18 mouse cellular contexts compared by ENCODE assay signal in genomic region chr2:77323739-77324138, GRCm38 (mm10). TPM values are rescaled to one million over a fixed set of nuclear protein-coding genes. Genes with fewer than 3 reads are reported as not detected.
DNase-seq lines count a peak whose midpoint lies in the region; ATAC-seq and TF ChIP-seq lines count a peak whose summit lies in the region.
"Had no signal": no experiment of that assay in that cellular context is flagged by ENCODE, and none has a peak within 500 bp of the region (broad histone marks: within the 10 kb centered on the region; RNA-seq: fewer than 3 reads in every experiment).

No protein-coding gene starts in this region.

- no peak for TF ChIP-seq CTCF in kidney, adult 2 months (conservative IDR thresholded peaks at IDR 0.05; ENCODE audit: insufficient read depth, insufficient read length, low read depth, low read length)
- no peak for TF ChIP-seq CTCF in layer of hippocampus, adult 2 months (conservative IDR thresholded peaks at IDR 0.05)

- H3K9me3 ChIP-seq in embryonic facial prominence, embryonic 13.5 days: peaks cover 4% of the 10 kb centered on the region; the same call in 1 of the 2 replicates
- H3K9me3 ChIP-seq in limb, embryonic 14.5 days (ENCODE audit: control insufficient read depth, low read length): no peaks in the 10 kb centered on the region
- H3K9me3 ChIP-seq: embryonic facial prominence, embryonic 12.5 days; forebrain, embryonic 13.5 days; liver, embryonic 12.5 days; neural tube, embryonic 15.5 days had no signal

- H3K36me3 ChIP-seq in kidney, adult 2 months (ENCODE audit: control insufficient read depth, insufficient read depth, low read length): no peaks in the 10 kb centered on the region
- H3K36me3 ChIP-seq in embryonic facial prominence, embryonic 13.5 days: no peaks in the 10 kb centered on the region
- H3K36me3 ChIP-seq in limb, embryonic 14.5 days (ENCODE audit: control insufficient read depth, insufficient read depth, low read length): no peaks in the 10 kb centered on the region
- H3K36me3 ChIP-seq: embryonic facial prominence, embryonic 12.5 days; liver, embryonic 12.5 days; neural tube, embryonic 15.5 days had no signal

- H3K4me3 ChIP-seq in kidney, adult 2 months (ENCODE audit: insufficient read depth, low read depth, low read length): no peak overlapping the region
- H3K4me3 ChIP-seq in embryonic facial prominence, embryonic 13.5 days: no peak overlapping the region
- no peak overlapping the region for H3K4me3 ChIP-seq in limb, embryonic 14.5 days (replicated peaks; ENCODE audit: low read length)
- H3K4me3 ChIP-seq in layer of hippocampus, adult 2 months: no peak overlapping the region
- H3K4me3 ChIP-seq: embryonic facial prominence, embryonic 12.5 days; forebrain, embryonic 13.5 days; liver, embryonic 12.5 days; neural tube, embryonic 15.5 days had no signal

- DNase-seq in kidney, adult 2 months: no peak
- DNase-seq in kidney, postnatal 14 days: no peak
- peak; percentile 69 for DNase-seq in embryo, embryonic 10 days (ENCODE audit: low spot score)
- peak; percentile 42 for DNase-seq in limb, embryonic 14.5 days (ENCODE audit: low spot score)
- DNase-seq in layer of hippocampus, adult 2 months (ENCODE audit: low spot score in 2 of 2): no peak
- DNase-seq: adrenal gland, adult 8-10 months; cerebellum, adult 2 months; gastrocnemius, postnatal 36 days; retina, postnatal 1 day; thymus, adult 2 months had no signal

- H3K27ac ChIP-seq in kidney, adult 2 months (ENCODE audit: insufficient read depth, low read depth, low read length): peak overlapping the region; percentile 73
- peak overlapping the region; percentile 48; the same call in 1 of the 2 replicates for H3K27ac ChIP-seq in embryonic facial prominence, embryonic 13.5 days
- no peak overlapping the region; the same call in 1 of the 2 replicates for H3K27ac ChIP-seq in limb, embryonic 14.5 days (replicated peaks; ENCODE audit: low read depth, low read length)
- H3K27ac ChIP-seq in layer of hippocampus, adult 2 months: no peak overlapping the region; the same call in 1 of the 2 replicates
- H3K27ac ChIP-seq: embryonic facial prominence, embryonic 12.5 days; forebrain, embryonic 13.5 days; liver, embryonic 12.5 days; neural tube, embryonic 15.5 days had no signal

- H3K27me3 ChIP-seq in kidney, adult 2 months (replicated peaks; ENCODE audit: control insufficient read depth, insufficient read depth, low read length): no peaks in the 10 kb centered on the region
- no peaks in the 10 kb centered on the region for H3K27me3 ChIP-seq in embryonic facial prominence, embryonic 13.5 days
- H3K27me3 ChIP-seq in limb, embryonic 14.5 days (ENCODE audit: control insufficient read depth, insufficient read depth, low read length): no peaks in the 10 kb centered on the region
- H3K27me3 ChIP-seq: embryonic facial prominence, embryonic 12.5 days; forebrain, embryonic 13.5 days; liver, embryonic 12.5 days; neural tube, embryonic 15.5 days had no signal

- peaks cover 5% of the 10 kb centered on the region; the same call in 1 of the 2 replicates for H3K4me1 ChIP-seq in kidney, adult 2 months (ENCODE audit: control insufficient read depth, insufficient read depth, low read length)
- H3K4me1 ChIP-seq in embryonic facial prominence, embryonic 13.5 days: peaks cover 14% of the 10 kb centered on the region
- H3K4me1 ChIP-seq in limb, embryonic 14.5 days (ENCODE audit: control insufficient read depth, insufficient read depth, low read length): peaks cover 10% of the 10 kb centered on the region
- H3K4me1 ChIP-seq: liver, embryonic 12.5 days; neural tube, embryonic 15.5 days had no signal

- H3K9ac ChIP-seq in embryonic facial prominence, embryonic 13.5 days: no peak overlapping the region
- no peak overlapping the region for H3K9ac ChIP-seq in limb, embryonic 14.5 days (ENCODE audit: low read depth, low read length, severe bottlenecking)
- H3K9ac ChIP-seq: embryonic facial prominence, embryonic 12.5 days; forebrain, embryonic 13.5 days; liver, embryonic 12.5 days; neural tube, embryonic 15.5 days had no signal

- WGBS in kidney, adult 2 months: 29% methylated on average over 6 of the region's 6 CpGs
- 9% methylated on average over 6 of the region's 6 CpGs for WGBS in embryonic facial prominence, embryonic 13.5 days
- 5% methylated on average over 6 of the region's 6 CpGs for WGBS in limb, embryonic 14.5 days

- H3K4me2 ChIP-seq in embryonic facial prominence, embryonic 13.5 days: peak overlapping the region; percentile 20; the same call in 1 of the 2 replicates
- H3K4me2 ChIP-seq in limb, embryonic 14.5 days (replicated peaks; ENCODE audit: low read depth, low read length, severe bottlenecking): no peak overlapping the region
- H3K4me2 ChIP-seq: embryonic facial prominence, embryonic 12.5 days; forebrain, embryonic 13.5 days; heart, embryonic 11.5 days; liver, embryonic 12.5 days; neural tube, embryonic 15.5 days had no signal

- ATAC-seq in embryonic facial prominence, embryonic 13.5 days (ENCODE audit: insufficient number of reproducible peaks, insufficient read depth, low FRiP score, low TSS enrichment, low read depth): no peak
- no peak for ATAC-seq in limb, embryonic 14.5 days (ENCODE audit: low FRiP score, low read depth)
- no peak for ATAC-seq in erythroid progenitor cell, adult 5-6 weeks (replicated peaks; ENCODE audit: low FRiP score, poor library complexity, severe bottlenecking)
- ATAC-seq: forebrain, embryonic 13.5 days; liver, embryonic 12.5 days had no signal

- no peak for TF ChIP-seq POLR2A in kidney, adult 2 months (IDR thresholded peaks at IDR 0.05; ENCODE audit: low read depth, low read length)
- no peak for TF ChIP-seq POLR2A in limb, embryonic 14.5 days (IDR thresholded peaks at IDR 0.05; ENCODE audit: borderline replicate concordance, extremely low read depth, insufficient read depth, insufficient read length)

RNA-seq across cellular contexts. Expression of gene Sestd1, which starts 43.3 kb away (rescaled TPM):
- polyA plus RNA-seq in kidney, adult 2 months (2012; rRNA removed): 35.6 and 38.4 TPM in 2 replicates
- polyA plus RNA-seq in embryonic facial prominence, embryonic 13.5 days (2015; fragmentation: Nextera tagmentation; extraction: Ambion mirVana): 13.1 and 18.7 TPM in 2 replicates
- polyA plus RNA-seq in limb, embryonic 14.5 days (2012; rRNA removed): 25.1 and 25.4 TPM in 2 replicates
- 23.8 and 26.5 TPM in 2 replicates for polyA plus RNA-seq in limb, embryonic 14.5 days (2014; fragmentation: Nextera tagmentation; extraction: Ambion mirVana)
- under 0.01 and 0.36 TPM in 2 replicates for total RNA-seq in erythroid progenitor cell, adult 5-6 weeks (2015; ENCODE audit: low replicate concordance)
- 0.45 TPM in 1 of 2 replicates, not detected in the other for total RNA-seq in erythroid progenitor cell, adult 5-6 weeks (2017; ENCODE audit: low replicate concordance)
- 10 to 100 TPM; 36.6 to 40.2 TPM for total RNA-seq in layer of hippocampus, adult 2 months (2021)
- total RNA-seq: MEL had no signal

Comparison
In these comparisons a context has a peak if more than half of its experiments do, and no peak if none do; other contexts are left out.
1. DNase-seq: peak in embryo, embryonic 10 days (single experiment) and limb, embryonic 14.5 days (single experiment); none in kidney, adult 2 months (single experiment), kidney, postnatal 14 days (single experiment) and layer of hippocampus, adult 2 months (0 of 2).
2. H3K27ac ChIP-seq: peak in kidney, adult 2 months (single experiment) and embryonic facial prominence, embryonic 13.5 days (single experiment); none in limb, embryonic 14.5 days (single experiment) and layer of hippocampus, adult 2 months (single experiment).